Mouse (Mus musculus): ENCODE measurements around the gene Cblc. TPM values are rescaled to one million over a fixed set of nuclear protein-coding genes. Genes with fewer than 3 reads are reported as not detected.

Gene Cblc
- polyA plus RNA-seq, 1 experiment = 2.8 TPM

- Histone ChIP-seq H3K4me3 (ENCODE audit: control insufficient read depth, insufficient read depth, low read length) (no peak overlapping the region), H3K4me1 (replicated peaks; ENCODE audit: control insufficient read depth, insufficient read depth, low read length) (peaks cover 49% of the 10 kb centered on the region), H3K27ac (ENCODE audit: control insufficient read depth, insufficient read depth, low read length) (no peak overlapping the region; the same call in 1 of the 2 replicates), H3K36me3 (ENCODE audit: control insufficient read depth, insufficient read depth, low read length) (no peaks in the 10 kb centered on the region), H3K27me3 (ENCODE audit: control insufficient read depth, insufficient read depth, low read length) (no peaks in the 10 kb centered on the region)
- DNase-seq = no peak
- TF ChIP-seq CTCF (IDR thresholded peaks at IDR 0.05; ENCODE audit: borderline replicate concordance, control insufficient read depth, extremely low read depth, insufficient read depth, low read length, poor library complexity) (no peak), POLR2A (IDR thresholded peaks at IDR 0.05; ENCODE audit: control insufficient read depth, extremely low read depth, insufficient read depth, low read length, poor library complexity) (no peak)
- WGBS = 97% methylated on average over 3 of the region's 3 CpGs
Observed at GRCm38 (mm10) chr7:19840936-19841335, 44.3 kb upstream of the Cblc start.

GRCm38 (mm10) chr7:19840371-19840770, 43.8 kb upstream of the Cblc start:
- WGBS = 93% methylated on average over 4 of the region's 4 CpGs
- H3K27ac ChIP-seq (ENCODE audit: control insufficient read depth, insufficient read depth, low read length) = no peak overlapping the region; the same call in 1 of the 2 replicates
- no peaks in the 10 kb centered on the region for H3K36me3 ChIP-seq (ENCODE audit: control insufficient read depth, insufficient read depth, low read length)
- no peak for TF ChIP-seq POLR2A (IDR thresholded peaks at IDR 0.05; ENCODE audit: control insufficient read depth, extremely low read depth, insufficient read depth, low read length, poor library complexity)
- TF ChIP-seq CTCF (IDR thresholded peaks at IDR 0.05; ENCODE audit: borderline replicate concordance, control insufficient read depth, extremely low read depth, insufficient read depth, low read length, poor library complexity) = no peak
- DNase-seq = no peak
- no peaks in the 10 kb centered on the region for H3K27me3 ChIP-seq (ENCODE audit: control insufficient read depth, insufficient read depth, low read length)
- peaks cover 43% of the 10 kb centered on the region for H3K4me1 ChIP-seq (replicated peaks; ENCODE audit: control insufficient read depth, insufficient read depth, low read length)
- H3K4me3 ChIP-seq (ENCODE audit: control insufficient read depth, insufficient read depth, low read length) = no peak overlapping the region

GRCm38 (mm10) chr7:19836843-19837242, 40.2 kb upstream of the Cblc start:
- Histone ChIP-seq H3K27ac (ENCODE audit: control insufficient read depth, insufficient read depth, low read length) (no peak overlapping the region), H3K27me3 (ENCODE audit: control insufficient read depth, insufficient read depth, low read length) (no peaks in the 10 kb centered on the region), H3K4me1 (replicated peaks; ENCODE audit: control insufficient read depth, insufficient read depth, low read length) (peaks cover 14% of the 10 kb centered on the region), H3K36me3 (ENCODE audit: control insufficient read depth, insufficient read depth, low read length) (no peaks in the 10 kb centered on the region), H3K4me3 (ENCODE audit: control insufficient read depth, insufficient read depth, low read length) (no peak overlapping the region)
- no peak for DNase-seq
- 37% methylated on average over 3 of the region's 3 CpGs for WGBS
- TF ChIP-seq CTCF (IDR thresholded peaks at IDR 0.05; ENCODE audit: borderline replicate concordance, control insufficient read depth, extremely low read depth, insufficient read depth, low read length, poor library complexity) (no peak), POLR2A (IDR thresholded peaks at IDR 0.05; ENCODE audit: control insufficient read depth, extremely low read depth, insufficient read depth, low read length, poor library complexity) (no peak)

- Histone ChIP-seq H3K36me3 (ENCODE audit: control insufficient read depth, insufficient read depth, low read length) (no peaks in the 10 kb centered on the region), H3K4me3 (ENCODE audit: control insufficient read depth, insufficient read depth, low read length) (no peak overlapping the region), H3K27ac (ENCODE audit: control insufficient read depth, insufficient read depth, low read length) (no peak overlapping the region), H3K27me3 (ENCODE audit: control insufficient read depth, insufficient read depth, low read length) (no peaks in the 10 kb centered on the region), H3K4me1 (replicated peaks; ENCODE audit: control insufficient read depth, insufficient read depth, low read length) (peaks cover 13% of the 10 kb centered on the region)
- no peak for DNase-seq
- WGBS = 93% methylated on average over 3 of the region's 3 CpGs
- TF ChIP-seq CTCF (IDR thresholded peaks at IDR 0.05; ENCODE audit: borderline replicate concordance, control insufficient read depth, extremely low read depth, insufficient read depth, low read length, poor library complexity) = no peak
- TF ChIP-seq POLR2A (IDR thresholded peaks at IDR 0.05; ENCODE audit: control insufficient read depth, extremely low read depth, insufficient read depth, low read length, poor library complexity) = no peak
Observed at GRCm38 (mm10) chr7:19834055-19834454, 37.4 kb upstream of the Cblc start.

- no peak for TF ChIP-seq POLR2A (IDR thresholded peaks at IDR 0.05; ENCODE audit: control insufficient read depth, extremely low read depth, insufficient read depth, low read length, poor library complexity)
- TF ChIP-seq CTCF (IDR thresholded peaks at IDR 0.05; ENCODE audit: borderline replicate concordance, control insufficient read depth, extremely low read depth, insufficient read depth, low read length, poor library complexity) = no peak
- 84% methylated on average over 9 of the region's 9 CpGs for whole genome bisulfite sequencing
- Histone ChIP-seq H3K36me3 (ENCODE audit: control insufficient read depth, insufficient read depth, low read length) (no peaks in the 10 kb centered on the region), H3K4me3 (ENCODE audit: control insufficient read depth, insufficient read depth, low read length) (no peak overlapping the region), H3K27me3 (ENCODE audit: control insufficient read depth, insufficient read depth, low read length) (no peaks in the 10 kb centered on the region), H3K4me1 (replicated peaks; ENCODE audit: control insufficient read depth, insufficient read depth, low read length) (peaks cover 13% of the 10 kb centered on the region), H3K27ac (ENCODE audit: control insufficient read depth, insufficient read depth, low read length) (no peak overlapping the region)
- no peak for DNase-seq
Observed at GRCm38 (mm10) chr7:19831837-19832236, 35.2 kb upstream of the Cblc start.

- Histone ChIP-seq H3K4me3 (ENCODE audit: control insufficient read depth, insufficient read depth, low read length) (no peak overlapping the region), H3K27me3 (ENCODE audit: control insufficient read depth, insufficient read depth, low read length) (no peaks in the 10 kb centered on the region), H3K27ac (ENCODE audit: control insufficient read depth, insufficient read depth, low read length) (no peak overlapping the region), H3K4me1 (replicated peaks; ENCODE audit: control insufficient read depth, insufficient read depth, low read length) (peaks cover 10% of the 10 kb centered on the region), H3K36me3 (ENCODE audit: control insufficient read depth, insufficient read depth, low read length) (no peaks in the 10 kb centered on the region)
- TF ChIP-seq POLR2A (IDR thresholded peaks at IDR 0.05; ENCODE audit: control insufficient read depth, extremely low read depth, insufficient read depth, low read length, poor library complexity) = no peak
- TF ChIP-seq CTCF (IDR thresholded peaks at IDR 0.05; ENCODE audit: borderline replicate concordance, control insufficient read depth, extremely low read depth, insufficient read depth, low read length, poor library complexity) = no peak
- WGBS = 21% methylated on average over 13 of the region's 13 CpGs
- no peak for DNase-seq
Observed at GRCm38 (mm10) chr7:19830682-19831156, 34.1 kb upstream of the Cblc start.

GRCm38 (mm10) chr7:19829694-19830093, 33.1 kb upstream of the Cblc start:
- Histone ChIP-seq H3K4me3 (ENCODE audit: control insufficient read depth, insufficient read depth, low read length) (no peak overlapping the region), H3K27me3 (ENCODE audit: control insufficient read depth, insufficient read depth, low read length) (no peaks in the 10 kb centered on the region), H3K36me3 (ENCODE audit: control insufficient read depth, insufficient read depth, low read length) (no peaks in the 10 kb centered on the region), H3K27ac (ENCODE audit: control insufficient read depth, insufficient read depth, low read length) (no peak overlapping the region), H3K4me1 (replicated peaks; ENCODE audit: control insufficient read depth, insufficient read depth, low read length) (peaks cover 11% of the 10 kb centered on the region)
- DNase-seq = no peak
- WGBS = 95% methylated on average over 3 of the region's 3 CpGs
- TF ChIP-seq POLR2A (IDR thresholded peaks at IDR 0.05; ENCODE audit: control insufficient read depth, extremely low read depth, insufficient read depth, low read length, poor library complexity) (no peak), CTCF (IDR thresholded peaks at IDR 0.05; ENCODE audit: borderline replicate concordance, control insufficient read depth, extremely low read depth, insufficient read depth, low read length, poor library complexity) (no peak)

Measured in thymus, adult 2 months (tissue).